Mouse (Mus musculus) adrenal gland, adult 8-10 months (tissue): ENCODE data around the gene Ccdc3. TPM values are rescaled to one million over a fixed set of nuclear protein-coding genes. Genes with fewer than 3 reads are reported as not detected.
"Not testable (repeated sequence)": the region's sequence is repeated elsewhere in the genome, so short reads cannot be mapped to it uniquely, and the experiment has no call there.

ENCODE experiments used
- DNase-seq: peaks from one replicate; pipeline ENCODE4 v3.0.0; 2022
- total RNA-seq, 4 experiments: library from RNA; stranded (reverse); gene quantifications; 2 replicates each; pipeline ENCODE4 v1.2.4; 2022

Gene Ccdc3
- total RNA-seq: 10 to 100 TPM in 2 of 4 experiments, 1 to 10 TPM in 2; 7.9 to 30.5 (median 11.8) TPM

DNA sequence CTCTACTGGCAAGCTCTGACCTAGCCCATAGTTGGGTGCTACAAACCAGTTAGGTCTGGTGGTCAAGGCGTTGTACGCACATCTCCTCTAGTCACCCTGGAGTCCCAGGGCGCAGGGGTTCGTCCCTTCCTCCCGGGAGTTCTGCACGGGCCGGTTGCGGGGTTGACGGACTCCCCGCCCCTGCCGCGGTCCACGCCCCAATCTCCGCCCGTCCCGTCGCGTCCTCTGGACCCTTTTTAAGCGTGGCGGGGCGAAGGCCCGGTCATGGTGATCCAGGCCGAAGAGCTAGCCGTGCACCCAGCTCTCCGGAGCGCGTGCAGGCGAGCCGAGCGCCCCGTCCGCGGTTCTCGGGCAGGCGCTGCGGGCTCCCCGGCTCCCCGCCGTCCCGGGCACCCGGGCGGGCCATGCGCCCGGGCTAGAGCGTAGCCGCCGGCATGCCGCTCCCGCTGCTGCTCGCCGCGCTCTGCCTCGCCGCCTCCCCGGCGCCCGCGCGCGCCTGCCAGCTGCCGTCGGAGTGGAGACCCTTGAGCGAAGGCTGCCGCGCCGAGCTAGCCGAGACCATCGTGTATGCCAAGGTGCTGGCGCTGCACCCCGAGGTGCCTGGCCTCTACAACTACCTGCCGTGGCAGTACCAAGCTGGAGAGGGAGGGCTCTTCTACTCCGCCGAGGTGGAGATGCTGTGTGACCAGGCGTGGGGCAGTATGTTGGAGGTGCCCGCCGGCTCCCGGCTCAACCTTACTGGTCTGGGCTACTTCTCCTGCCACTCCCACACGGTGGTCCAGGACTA, at the start of gene Ccdc3:
TSS of gene Ccdc3 (plus strand) at position 277 of the 787 bp plus-strand sequence.
- peak; percentile 22 for DNase-seq

DNA sequence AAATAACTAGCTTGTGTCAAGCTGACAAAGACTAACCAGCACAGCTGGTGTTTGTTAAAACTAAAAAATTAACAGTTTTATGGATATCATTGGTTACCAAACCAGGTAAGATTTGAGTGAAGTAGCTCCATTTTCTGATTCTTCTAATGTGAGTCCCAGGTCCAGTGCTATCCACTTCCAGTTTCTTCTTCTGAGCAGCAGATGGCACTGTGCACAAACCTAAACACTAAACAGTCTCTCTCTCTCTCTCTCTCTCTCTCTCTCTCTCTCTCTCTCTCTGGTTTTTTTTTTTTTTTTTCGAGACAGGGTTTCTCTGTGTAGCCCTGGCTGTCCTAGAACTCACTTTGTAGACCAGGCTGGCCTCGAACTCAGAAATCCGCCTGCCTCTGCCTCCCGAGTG, 47.2 kb upstream of the Ccdc3 start:
- not testable (repeated sequence) for DNase-seq

DNA sequence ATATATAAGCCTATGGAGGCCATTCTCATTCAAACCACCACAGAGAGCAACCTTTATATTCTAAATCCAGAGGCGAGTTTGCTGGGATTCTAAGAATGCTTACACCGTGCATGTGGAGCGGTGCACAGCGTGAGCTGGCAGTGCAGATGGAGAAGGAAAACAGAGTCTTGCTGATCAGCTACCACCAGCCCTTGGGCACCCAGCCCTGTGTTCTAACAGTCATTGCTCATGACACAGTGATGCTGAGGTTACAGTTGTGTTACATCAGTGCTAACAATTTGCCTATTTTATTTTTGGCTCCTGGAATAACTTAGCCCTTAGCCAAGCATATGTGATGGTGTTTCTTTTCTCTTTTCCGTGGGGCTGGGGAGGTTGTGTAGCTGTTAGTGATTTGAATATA, 42.7 kb upstream of the Ccdc3 start:
- no peak for DNase-seq

DNA sequence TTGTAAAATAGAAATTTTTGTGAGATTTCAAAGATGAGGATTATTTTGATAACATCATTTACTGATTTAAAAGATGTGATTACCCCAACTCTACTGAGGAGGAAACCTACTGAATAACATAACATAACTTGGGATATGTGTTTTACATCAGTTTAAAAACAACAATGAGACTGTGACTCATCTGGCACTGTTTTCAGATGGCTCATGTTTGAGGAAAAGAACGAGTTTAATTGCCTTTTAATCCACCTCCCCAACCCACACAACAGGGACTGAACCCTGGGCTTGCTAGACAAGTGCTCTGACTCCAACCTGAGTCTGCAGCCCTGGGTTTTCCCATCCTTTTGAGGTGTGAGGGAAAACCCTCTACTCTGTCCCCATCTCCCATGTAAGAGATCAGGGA, 42.3 kb upstream of the Ccdc3 start:
- no peak for DNase-seq

DNA sequence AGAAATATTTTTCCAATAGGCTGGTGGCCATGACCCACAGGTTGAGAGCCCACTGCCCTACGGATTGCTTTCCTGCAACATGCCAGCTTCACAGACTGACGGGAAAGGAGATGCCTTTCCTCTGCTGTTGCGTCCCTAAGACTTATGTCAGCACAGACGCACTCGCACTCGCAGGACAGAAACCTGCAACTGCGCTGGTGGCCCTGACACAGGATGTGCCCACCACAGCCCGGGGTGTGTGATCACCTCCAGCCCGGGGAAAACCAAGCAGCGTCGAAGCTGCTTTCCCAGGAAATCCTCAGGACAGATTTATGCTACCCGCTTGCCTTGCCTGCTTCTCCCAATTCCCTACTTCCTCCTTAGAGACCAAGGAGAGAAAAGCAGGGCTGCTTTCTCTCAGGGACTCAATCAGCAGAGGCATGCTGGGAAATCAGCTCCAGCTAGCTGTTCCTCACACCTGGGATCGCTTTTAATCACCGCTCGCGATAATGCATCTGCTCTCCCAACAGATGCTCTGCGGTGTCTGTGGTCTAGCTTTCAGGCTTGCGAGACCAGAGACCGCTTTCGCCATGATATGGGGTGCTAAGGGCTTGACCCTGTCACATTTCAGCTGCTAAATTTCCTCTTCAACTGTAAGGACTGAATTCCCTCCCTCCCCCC, 39.7 kb upstream of the Ccdc3 start:
- no peak for DNase-seq

DNA sequence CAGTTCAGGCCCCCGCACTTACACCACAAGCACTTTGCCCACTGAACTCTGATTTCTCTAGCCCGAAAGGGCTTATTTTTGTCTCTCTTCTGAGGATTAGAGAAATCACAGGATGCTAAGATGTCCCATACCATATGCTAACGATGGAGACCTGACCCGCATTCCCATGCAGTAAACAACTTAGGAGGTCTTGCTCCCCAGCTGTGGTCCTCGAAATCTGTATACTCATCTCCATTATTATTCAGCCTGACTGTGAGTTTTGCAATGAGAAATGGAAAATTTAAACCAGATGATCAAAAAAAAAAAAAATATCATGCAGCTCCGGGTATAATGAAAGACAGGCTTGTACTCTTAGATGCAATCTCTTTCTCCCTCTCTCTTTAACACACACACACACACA, 38.4 kb upstream of the Ccdc3 start:
- no peak for DNase-seq

DNA sequence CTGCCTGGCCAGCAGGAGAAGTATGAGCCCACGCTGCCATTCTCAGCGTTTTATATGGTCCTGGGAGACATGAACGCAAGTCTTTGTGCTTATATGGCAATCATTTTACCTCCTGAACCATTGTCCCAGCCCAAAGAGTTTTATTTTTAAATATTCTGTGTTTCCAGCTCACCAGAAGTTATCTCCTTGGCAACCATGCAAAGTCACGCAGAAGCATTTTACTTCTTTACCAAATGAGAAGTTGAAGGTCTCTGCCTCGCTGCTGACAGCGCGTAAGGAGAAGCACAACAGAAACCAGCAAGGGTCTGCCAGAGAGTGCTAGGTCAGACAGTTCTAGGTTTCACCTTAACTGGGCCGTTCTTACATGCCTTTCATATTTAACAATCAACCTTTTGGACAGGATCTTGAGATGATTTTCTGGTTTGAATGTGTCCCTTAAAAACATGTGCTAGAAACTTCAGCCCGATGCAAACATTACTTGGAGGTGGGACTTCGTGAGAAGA, 35.8 kb upstream of the Ccdc3 start:
- no peak for DNase-seq

DNA sequence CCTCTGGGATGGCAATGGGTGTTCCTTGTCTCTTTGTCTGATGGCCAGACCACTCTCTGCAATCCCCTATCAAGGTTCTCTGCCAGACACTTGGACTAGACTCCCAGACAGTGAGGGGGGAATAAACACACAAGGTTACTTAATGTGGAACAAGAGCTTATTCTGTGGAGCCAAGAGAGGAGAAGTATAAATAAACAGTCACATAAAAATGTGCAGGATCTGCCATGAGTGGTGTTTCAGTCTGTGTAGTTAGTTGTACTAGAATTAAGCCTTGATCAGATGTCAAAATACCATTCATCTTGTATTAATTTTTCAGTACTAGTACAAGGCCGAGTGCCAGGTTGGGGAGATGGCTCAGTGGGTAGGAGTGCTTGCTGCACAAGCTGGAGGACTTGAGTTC, 34.7 kb upstream of the Ccdc3 start:
- DNase-seq: no peak

DNA sequence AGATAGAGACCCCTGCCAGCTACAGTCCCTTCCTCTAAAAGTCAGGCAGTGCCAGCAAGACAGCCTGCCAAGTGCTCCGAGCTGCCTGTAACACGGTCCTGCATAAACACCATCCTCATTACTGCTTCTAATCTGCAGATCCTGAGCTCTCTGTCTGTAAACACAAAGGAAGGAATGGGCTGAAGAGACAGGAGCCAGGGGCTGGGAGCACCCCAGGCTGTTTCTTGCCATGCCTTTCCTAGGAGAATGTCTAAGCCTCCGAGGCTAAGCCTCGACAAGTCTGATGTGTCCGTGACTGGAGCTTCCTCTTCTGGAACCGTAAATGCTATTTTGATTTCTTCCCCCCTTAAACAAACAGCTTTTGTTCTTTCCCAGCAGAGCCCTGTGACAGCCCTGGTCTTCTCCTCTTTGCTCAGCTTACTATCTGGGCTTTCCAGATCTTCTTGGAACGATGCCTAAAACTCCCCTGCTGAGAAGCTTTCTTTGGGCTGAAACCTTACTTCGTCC, 24.7 kb upstream of the Ccdc3 start:
- no peak for DNase-seq

DNA sequence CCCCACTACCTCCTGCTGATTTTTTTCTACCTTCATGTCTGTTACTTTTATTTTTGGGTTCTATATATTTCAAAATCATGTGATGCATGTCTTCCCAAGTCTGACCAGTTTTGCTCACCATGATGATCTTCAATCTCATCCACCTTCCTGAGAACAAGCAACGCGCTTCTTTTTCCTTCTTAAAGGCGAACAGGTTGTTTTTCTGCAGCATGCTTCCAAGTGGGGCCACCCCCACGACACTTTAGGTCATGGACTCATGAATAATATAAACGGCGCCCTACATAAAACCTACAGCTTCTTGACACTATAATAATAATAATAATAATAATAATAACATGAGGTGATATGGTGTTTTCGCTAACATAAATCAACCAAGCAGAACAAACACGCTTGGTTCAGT, 23.2 kb upstream of the Ccdc3 start:
- DNase-seq: no peak

DNA sequence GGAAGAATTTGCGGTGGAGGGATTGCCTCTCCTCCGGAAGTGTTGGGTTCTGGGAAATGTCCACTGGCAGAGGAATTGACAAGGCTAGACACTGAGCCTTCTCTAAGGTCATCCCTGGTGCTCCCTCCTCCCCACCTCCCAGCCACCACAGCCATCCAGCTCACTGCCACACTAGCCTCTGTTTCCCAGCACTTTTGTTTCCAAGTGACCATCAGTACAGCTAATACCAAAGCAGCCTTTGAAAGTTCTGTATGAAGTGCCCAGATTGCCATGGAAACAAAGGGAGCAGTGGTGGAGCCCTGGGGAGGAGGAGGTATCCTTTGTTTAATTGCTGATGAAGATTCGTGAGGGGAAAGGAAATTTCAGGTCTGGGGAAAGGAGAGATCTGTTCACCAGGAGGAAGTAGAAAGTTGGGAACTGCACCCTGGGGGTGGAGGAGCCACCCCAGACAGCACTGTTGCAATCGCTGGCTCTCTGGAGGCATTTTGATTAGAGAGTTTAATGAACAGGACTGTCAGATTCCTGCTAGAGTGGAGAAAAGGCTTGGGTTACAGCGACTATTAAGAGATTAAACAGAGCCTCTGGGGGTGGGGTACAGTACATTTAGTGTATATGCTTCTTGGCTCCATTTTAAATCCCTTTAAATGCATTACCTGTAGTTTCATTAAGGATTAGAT, 20.6 kb upstream of the Ccdc3 start:
- DNase-seq: no peak

DNA sequence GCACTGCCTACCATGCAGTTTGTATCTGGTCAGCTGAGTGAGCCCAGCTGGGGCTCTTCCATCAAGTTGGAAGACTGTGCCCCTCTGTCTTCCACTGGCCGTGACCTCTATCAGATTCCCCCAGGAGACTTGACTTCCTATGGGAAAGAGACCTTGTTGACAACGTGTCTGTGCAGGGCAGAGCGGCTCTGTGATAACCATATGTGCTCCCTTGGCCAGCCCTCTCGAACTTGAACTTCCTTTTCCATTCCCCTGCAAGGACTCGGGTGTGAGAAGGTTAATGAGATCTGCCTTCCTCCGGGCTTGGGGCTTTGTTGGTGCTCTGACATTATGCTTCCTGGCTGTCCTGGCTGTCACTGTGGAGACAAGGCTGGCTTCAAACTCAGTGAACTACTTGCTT, 12.1 kb upstream of the Ccdc3 start:
- DNase-seq: no peak

DNA sequence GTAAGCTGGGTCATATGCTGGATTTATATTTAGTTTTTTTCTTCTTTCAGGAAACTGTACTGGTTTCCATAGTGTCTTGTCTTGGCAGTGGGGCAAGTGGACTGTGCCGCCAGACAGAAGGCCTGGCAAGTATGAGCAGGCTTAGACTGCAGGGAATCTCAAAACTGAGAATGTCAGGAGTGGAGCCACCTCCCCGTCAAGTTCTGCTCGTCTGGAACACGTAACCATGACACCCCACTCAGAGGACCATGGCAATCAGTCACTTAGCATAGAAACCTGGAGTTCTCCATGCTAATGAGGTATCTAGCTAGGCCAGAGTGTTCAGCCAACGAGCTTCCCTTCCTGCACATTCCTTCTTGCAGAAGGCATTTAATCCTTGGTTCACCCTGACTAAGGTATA, 10.2 kb upstream of the Ccdc3 start:
- no peak for DNase-seq

DNA sequence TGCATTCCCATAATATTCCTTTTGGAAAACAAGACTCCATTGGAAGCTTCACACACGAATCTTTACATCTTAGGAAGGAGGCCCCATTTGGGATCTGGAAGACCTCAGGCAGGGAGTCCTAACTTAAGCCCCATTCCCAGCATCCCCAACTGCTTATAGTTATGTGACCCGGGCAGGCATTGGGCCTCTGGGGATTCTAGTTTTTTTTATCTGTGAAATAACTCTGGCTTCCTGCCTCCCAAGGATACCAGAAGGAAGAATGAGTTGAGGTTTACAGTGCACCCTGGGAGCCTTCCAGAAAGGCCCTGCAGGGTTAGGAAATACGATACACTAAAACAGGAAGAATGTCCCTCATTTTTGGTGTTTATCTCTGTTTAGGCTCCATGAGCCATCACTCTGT, 8.5 kb upstream of the Ccdc3 start:
- no peak for DNase-seq

DNA sequence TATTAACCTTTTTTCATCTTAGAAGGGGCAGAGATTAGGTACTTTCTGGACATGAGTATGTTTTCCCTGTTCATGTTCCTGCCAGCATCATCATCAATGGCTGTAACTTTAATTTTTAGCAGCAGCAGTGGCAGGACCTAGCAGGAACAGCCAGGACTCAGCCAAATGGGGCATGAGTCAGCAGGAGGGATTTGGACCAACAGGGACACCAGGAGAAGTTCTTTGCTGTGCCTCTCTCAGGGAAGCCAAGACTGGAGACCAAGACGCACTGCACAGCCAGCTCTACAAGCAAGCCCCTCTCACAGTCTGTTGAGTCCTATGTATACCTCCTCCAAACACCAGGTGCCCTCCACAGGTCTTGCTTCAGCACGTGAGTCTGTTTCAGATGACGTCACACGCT, 5.5 kb upstream of the Ccdc3 start:
- DNase-seq: no peak

DNA sequence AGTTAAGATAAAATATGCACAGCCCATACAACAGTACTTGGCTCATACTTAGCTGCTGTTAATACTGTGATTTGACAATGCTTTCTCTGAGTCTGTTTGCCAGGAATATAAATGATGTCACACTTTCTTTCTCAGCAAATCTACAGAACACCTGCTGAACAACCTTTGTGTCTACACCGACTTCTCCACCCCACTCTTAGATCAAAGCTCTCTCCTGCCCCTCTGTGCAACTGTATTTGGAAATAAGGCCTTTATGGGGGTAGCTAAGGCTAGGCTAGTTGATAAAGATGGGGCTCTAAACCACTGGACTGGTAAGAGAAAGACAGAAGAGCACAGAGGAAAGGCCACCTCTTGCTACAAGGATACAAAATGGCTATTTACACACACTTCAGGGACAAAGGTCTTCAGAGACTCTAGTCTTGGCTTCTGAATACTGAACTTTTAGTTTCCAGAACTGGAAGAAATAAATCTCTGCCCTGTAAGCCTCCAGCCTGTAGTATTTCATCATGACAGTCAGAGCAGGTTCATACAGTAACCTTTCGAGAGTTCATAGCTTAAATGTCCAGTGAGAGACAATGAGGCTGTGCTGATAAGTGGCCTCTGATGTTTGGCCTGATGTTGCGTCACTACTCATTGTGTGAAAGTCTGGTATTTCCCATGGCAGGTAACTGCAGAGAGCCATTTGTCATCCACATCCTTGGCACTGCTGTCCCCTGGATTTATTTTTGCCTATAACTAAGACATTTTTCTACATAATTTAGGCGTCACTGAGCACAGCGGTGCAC, 2.4 kb upstream of the Ccdc3 start:
- DNase-seq: no peak

DNA sequence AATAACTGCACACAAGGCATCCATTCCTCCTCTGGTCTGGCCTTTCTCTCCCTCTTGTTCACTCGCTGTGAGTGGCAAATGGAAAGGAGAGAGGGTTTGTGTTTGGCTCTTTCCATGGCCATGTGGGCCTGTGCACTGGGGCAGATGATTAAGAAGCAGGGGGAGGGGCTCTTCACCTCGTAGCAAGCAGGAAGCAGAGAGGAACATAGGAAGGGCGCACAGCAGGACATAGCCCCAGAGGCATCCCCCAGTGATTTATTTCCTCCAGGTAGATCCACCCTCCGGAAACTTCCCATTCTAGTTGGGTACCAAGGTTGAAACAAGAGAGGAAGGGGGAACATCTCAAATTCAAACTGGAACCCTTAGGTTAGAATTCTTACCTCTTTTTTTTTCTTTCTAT, 2.4 kb downstream of the Ccdc3 start:
- no peak for DNase-seq

DNA sequence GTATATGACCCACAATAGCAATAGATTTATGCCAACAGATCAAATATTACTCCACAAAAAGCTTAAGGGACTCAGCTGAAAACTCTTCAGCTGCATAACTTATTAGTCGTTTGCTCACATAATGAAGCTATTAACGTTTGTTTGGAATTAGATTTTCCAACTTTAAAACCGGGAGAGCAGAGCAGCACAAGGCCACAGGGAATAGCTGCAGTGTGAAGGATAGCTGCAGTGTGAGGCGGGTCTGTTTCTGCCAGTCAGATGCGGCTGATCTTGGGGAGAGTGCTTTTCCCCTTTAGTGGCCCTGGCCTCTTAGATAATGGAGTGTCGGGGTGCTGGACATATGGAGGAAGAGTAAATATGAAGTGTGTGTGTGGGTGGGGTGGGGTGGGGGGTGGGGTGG, 6.9 kb downstream of the Ccdc3 start:
- DNase-seq: no peak

DNA sequence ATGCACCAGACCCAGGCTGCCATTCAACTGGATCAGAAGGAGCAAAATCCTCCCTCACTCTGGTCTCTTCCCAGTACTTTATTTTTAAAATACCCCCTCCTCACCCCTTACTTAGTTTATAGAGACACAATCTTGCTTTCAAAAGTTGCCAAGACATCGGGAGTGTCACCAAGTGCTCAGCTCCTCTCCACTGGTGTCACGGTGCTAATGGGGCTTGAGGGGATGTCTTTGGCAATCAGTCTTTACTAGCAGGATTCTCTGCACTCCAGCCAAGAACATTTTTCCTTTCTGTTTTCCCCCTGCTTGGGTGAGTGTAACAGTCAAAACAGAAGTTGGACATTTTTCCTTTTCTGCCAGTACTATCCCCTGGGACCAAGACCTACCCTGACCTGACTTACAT, 10.3 kb downstream of the Ccdc3 start:
- DNase-seq: no peak

DNA sequence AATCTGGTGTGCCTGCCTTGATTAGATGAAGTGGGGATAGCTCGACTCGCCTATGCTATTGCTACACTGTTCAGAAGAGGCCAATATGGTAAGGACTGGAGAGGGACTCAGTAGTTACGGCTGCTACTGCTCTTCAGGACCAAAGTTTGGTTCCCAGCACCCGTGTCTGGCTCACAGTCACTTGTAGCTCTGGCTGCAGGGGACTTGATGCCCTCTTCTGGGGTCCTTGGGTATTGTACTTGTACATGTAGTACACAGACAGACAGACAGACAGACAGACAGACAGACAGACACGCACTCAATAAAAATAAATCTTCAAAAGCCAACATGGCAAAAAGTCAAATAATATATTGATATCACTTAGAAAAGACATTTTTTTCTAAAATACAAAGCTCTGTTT, 17.1 kb downstream of the Ccdc3 start:
- no peak for DNase-seq

DNA sequence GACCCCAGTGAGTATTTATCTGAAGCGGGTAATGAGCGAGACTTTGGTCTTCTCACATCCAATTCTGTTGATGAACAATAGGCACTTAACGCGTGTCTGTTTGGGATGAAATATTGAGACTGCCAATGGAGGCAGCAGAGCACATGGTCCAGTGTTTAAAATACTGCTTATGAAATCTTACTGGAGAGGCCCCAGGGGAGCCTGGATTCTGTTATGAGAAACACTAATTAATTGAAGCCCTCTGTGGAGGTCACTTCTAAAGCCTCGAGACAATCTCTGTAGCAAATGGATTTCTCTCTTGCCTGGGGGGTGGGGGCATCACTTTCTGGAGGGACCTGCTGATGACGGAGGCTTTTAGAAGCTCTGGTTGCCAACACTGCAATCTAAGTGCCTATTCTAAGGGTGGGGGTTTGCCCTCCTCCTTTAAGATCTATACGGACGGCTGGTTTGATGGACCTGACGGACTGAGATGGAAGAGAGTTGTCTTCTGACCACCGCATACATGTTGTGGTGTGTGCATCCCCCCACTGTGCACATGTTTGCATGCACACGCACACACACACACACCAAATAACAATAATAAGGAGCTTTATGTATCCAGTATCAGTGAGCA, 22.8 kb downstream of the Ccdc3 start:
- no peak for DNase-seq
